Mouse (Mus musculus) C2C12 (cell line): ENCODE data around the gene Ado. TPM values are rescaled to one million over a fixed set of nuclear protein-coding genes. Genes with fewer than 3 reads are reported as not detected.
A peak's percentile ranks its signal among the peaks of the same experiment; 100 is the strongest.

ENCODE experiments used
- H3K27me3 ChIP-seq: one replicate; pipeline ENCODE4 v1.6.1; 2011; ENCODE audit not compliant: control insufficient read depth, insufficient read depth, insufficient read length
- H3K36me3 ChIP-seq: one replicate; pipeline ENCODE4 v1.6.1; 2011; ENCODE audit not compliant: control insufficient read depth, insufficient read depth
- H3K4me3 ChIP-seq: one replicate; pipeline ENCODE4 v1.5.1; 2011; ENCODE audit warnings: mild to moderate bottlenecking, control low read depth; ENCODE audit not compliant: poor library complexity, insufficient read depth, severe bottlenecking
- H3K79me2 ChIP-seq: one replicate; pipeline ENCODE4 v1.6.1; 2011; ENCODE audit not compliant: control insufficient read depth, insufficient read depth
- H3K79me3 ChIP-seq: one replicate; pipeline ENCODE4 v1.6.1; 2011; ENCODE audit warnings: low read depth, control low read depth
- H3ac ChIP-seq: one replicate; pipeline ENCODE3; 2011; ENCODE audit warnings: low read depth; ENCODE audit not compliant: control insufficient read depth, insufficient read length
- CEBPB ChIP-seq: IDR thresholded peaks from one replicate; pipeline ENCODE4 v1.6.1; 2011; ENCODE audit warnings: low read depth, mild to moderate bottlenecking, control low read depth, moderate library complexity
- CTCF ChIP-seq: IDR thresholded peaks from one replicate; pipeline ENCODE4 v1.5.1; 2011; ENCODE audit not compliant: control insufficient read depth, insufficient read depth, insufficient read length
- FOSL1 ChIP-seq: IDR thresholded peaks from one replicate; pipeline ENCODE4 v1.8.0; 2011; ENCODE audit warnings: mild to moderate bottlenecking, low read length; ENCODE audit not compliant: poor library complexity, insufficient read depth, severe bottlenecking
- MAX ChIP-seq: IDR thresholded peaks from one replicate; pipeline ENCODE4 v1.6.1; 2011; ENCODE audit warnings: mild to moderate bottlenecking, control low read depth
- MYOD1 ChIP-seq: IDR thresholded peaks from one replicate; pipeline ENCODE4 v1.6.1; 2011; ENCODE audit warnings: low read depth; ENCODE audit not compliant: control insufficient read depth, insufficient read length
- MYOG ChIP-seq: IDR thresholded peaks from one replicate; pipeline ENCODE4 v1.6.1; 2011; ENCODE audit not compliant: control insufficient read depth, insufficient read length; ENCODE audit errors: extremely low read depth
- USF1 ChIP-seq: IDR thresholded peaks from one replicate; pipeline ENCODE4 v1.6.1; 2011; ENCODE audit warnings: low read depth, mild to moderate bottlenecking, control low read depth, moderate library complexity
- long read RNA-seq, 2 experiments: library from polyadenylated mRNA; unstranded; transcript quantifications; one replicate each; pipeline ENCODE4 v2.0.0; 2019 to 2020
- polyA plus RNA-seq: library from polyadenylated mRNA; unstranded; fragments of >200 nt; fragmentation: generic; extraction: Trizol; gene quantifications from one replicate; pipeline ENCODE4 v1.2.1, GENCODE M21; 2012; ENCODE audit warnings: missing spikeins

Gene Ado
- polyA plus RNA-seq, result 26.3 TPM
- long read RNA-seq, experiment 1, full-length matches to known transcripts, result 192 of 193 reads
- long read RNA-seq, experiment 1, partial matches to known transcripts, result 0 of 193 reads
- long read RNA-seq, experiment 1, other reads (novel, unspliced or antisense), result 1 of 193 reads
- long read RNA-seq, experiment 2, full-length matches to known transcripts, result 14 of 14 reads
- long read RNA-seq, experiment 2, partial matches to known transcripts, result 0 of 14 reads
- long read RNA-seq, experiment 2, other reads (novel, unspliced or antisense), result 0 of 14 reads

- peaks cover 25% of the 10 kb centered on the region for H3K36me3 ChIP-seq
- peak within 1 kb of the TSS; percentile 85 for H3K4me3 ChIP-seq
- TF ChIP-seq MYOG (no peak), FOSL1 (no peak), MYOD1 (peak; percentile 96), CEBPB (no peak), MAX (peak; percentile 10)
- H3K27me3 ChIP-seq, result no peaks in the 10 kb centered on the region
- peaks cover 43% of the 10 kb centered on the region for H3K79me3 ChIP-seq
- peaks cover 78% of the 10 kb centered on the region for H3K79me2 ChIP-seq
- H3ac ChIP-seq, result peak within 1 kb of the TSS; percentile 90
These were observed at the start of gene Ado for GRCm38 (mm10) chr10:67548877-67549731. Ado (minus strand) TSS chr10:67548955.

GRCm38 (mm10) chr10:67595278-67595677 is 46.5 kb upstream of the Ado start:
- no peak for TF ChIP-seq FOSL1
- TF ChIP-seq CEBPB, result no peak
- no peak for TF ChIP-seq MYOD1
- TF ChIP-seq MAX, result no peak
- TF ChIP-seq USF1, result no peak
- no peak for TF ChIP-seq MYOG
- no peak for TF ChIP-seq CTCF
- no peaks in the 10 kb centered on the region for H3K27me3 ChIP-seq

DNA sequence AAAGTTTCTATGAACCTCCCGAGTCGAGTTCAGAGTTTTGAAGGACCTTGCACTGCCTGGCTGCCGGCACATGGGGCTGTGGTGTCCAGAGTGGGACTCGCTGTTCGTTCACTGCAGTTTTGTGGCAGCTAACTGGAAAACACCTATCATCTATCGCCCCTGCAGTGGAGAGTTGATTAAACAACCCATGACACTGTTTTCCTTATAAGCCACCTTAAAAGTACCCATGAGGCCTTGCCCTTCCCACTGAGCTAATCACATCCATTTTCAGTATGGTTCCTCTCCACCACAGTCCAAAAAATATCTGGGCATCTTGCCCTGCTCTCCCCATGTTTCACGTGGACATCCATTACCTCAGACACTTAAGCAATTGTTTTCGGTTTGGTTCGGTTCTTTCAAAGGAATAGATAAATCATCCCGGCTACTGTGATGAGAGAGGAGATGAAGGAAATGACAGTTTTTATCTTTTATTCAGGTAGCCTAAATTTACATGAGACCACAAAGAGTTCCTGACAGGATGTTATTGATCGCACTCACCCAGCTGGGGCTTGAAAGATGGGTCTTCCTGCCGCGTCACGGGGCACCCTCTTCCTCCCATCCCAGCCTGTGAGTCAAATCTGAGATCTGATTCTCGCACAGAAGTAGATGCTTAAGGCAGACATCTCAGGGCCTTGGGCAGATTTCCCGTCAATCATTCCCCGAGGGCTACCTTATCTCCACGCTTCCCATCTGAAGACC is 37.3 kb upstream of the Ado start:
- TF ChIP-seq MYOD1 (no peak), CEBPB (no peak), MYOG (no peak), USF1 (no peak), MAX (no peak), FOSL1 (no peak), CTCF (no peak)
- Histone ChIP-seq H3K4me3 (no peak overlapping the region), H3K79me2 (no peaks in the 10 kb centered on the region), H3K79me3 (no peaks in the 10 kb centered on the region), H3K27me3 (no peaks in the 10 kb centered on the region), H3K36me3 (no peaks in the 10 kb centered on the region), H3ac (no peak overlapping the region)

More at GRCm38 (mm10) chr10:67595278-67595677, 46.5 kb upstream of the Ado start:
- H3K4me3 ChIP-seq, result no peak overlapping the region
- no peaks in the 10 kb centered on the region for H3K79me2 ChIP-seq
- H3K79me3 ChIP-seq, result no peaks in the 10 kb centered on the region
- H3K36me3 ChIP-seq, result no peaks in the 10 kb centered on the region
- no peak overlapping the region for H3ac ChIP-seq

GRCm38 (mm10) chr10:67581698-67582285 is 33.0 kb upstream of the Ado start:
- no peak for TF ChIP-seq CTCF
- no peak for TF ChIP-seq FOSL1
- TF ChIP-seq MYOG, result no peak
- no peak for TF ChIP-seq USF1
- H3K36me3 ChIP-seq, result no peaks in the 10 kb centered on the region
- no peak overlapping the region for H3K4me3 ChIP-seq
- H3ac ChIP-seq, result no peak overlapping the region
- no peaks in the 10 kb centered on the region for H3K79me3 ChIP-seq
- no peaks in the 10 kb centered on the region for H3K27me3 ChIP-seq
- H3K79me2 ChIP-seq, result no peaks in the 10 kb centered on the region

- Histone ChIP-seq H3K79me3 (no peaks in the 10 kb centered on the region), H3K36me3 (no peaks in the 10 kb centered on the region), H3K4me3 (no peak overlapping the region), H3K79me2 (no peaks in the 10 kb centered on the region), H3K27me3 (no peaks in the 10 kb centered on the region), H3ac (no peak overlapping the region)
- no peak for TF ChIP-seq CTCF
- TF ChIP-seq MYOG, result no peak
- no peak for TF ChIP-seq MAX
These were observed 31.1 kb upstream of the Ado start for GRCm38 (mm10) chr10:67579830-67580229.

DNA sequence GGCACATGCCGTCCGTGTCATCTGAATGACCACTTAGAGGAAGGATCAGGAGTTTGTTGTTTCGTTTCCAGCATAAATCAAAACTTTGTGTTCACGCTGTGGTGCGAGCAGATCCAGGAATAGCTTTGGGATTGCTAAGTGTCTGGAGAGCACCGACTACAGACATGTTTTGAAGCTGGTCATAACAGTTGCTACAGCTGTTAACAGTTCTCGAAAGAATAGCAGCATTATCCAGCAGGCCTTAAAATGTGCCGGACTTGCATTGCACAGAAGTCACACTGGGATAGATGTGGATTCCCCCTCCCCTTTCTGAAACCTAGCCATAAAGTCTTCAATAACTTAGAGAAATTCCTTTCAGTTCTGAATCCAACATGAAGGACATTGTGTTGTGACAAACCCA is 24.6 kb upstream of the Ado start:
- Histone ChIP-seq H3K79me2 (no peaks in the 10 kb centered on the region), H3K36me3 (no peaks in the 10 kb centered on the region), H3K79me3 (no peaks in the 10 kb centered on the region), H3ac (no peak overlapping the region), H3K27me3 (no peaks in the 10 kb centered on the region), H3K4me3 (no peak overlapping the region)
- no peak for TF ChIP-seq MYOG
- TF ChIP-seq USF1, result no peak
- no peak for TF ChIP-seq FOSL1
- TF ChIP-seq MYOD1, result no peak
- no peak for TF ChIP-seq CEBPB
- no peak for TF ChIP-seq MAX
- no peak for TF ChIP-seq CTCF
